In the genomic region with DNA sequence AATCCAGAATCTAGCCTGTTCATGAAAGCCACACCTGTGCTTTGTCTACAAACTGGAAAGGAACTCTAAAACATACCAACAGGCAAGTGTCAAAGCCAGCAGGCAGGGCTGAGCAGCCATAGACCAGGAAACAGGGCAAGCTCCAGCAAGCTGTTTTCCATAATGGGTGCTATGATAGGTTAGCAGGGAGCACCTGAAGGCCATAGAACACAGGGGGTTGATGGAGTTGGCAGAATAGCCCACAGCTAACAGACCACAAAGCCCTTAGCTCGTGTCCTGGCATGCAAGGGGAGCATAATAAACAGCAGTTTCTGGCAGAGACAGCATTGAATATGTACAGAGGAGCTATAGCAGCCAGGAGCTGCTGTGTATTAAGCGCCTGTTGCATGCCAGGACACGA, we compare ENCODE assay signal across 11 mouse cellular contexts.
"Had no signal": no experiment of that assay in that cellular context is flagged by ENCODE, and none has a peak within 500 bp of the region (broad histone marks: within the 10 kb centered on the region; RNA-seq: fewer than 3 reads in every experiment).

No protein-coding gene starts in this region.

- H3K27ac ChIP-seq: left cerebral cortex, adult 2 months; limb, embryonic 15.5 days; liver, embryonic 12.5 days; lung, embryonic 15.5 days; midbrain, embryonic 12.5 days had no signal

- H3K9ac ChIP-seq: limb, embryonic 15.5 days; liver, embryonic 12.5 days; lung, embryonic 15.5 days; midbrain, embryonic 12.5 days had no signal

- ATAC-seq: intestine, embryonic 16.5 days; liver, embryonic 12.5 days; midbrain, embryonic 16.5 days had no signal

- DNase-seq: kidney, adult 8-10 months; kidney, postnatal 25 days; right cerebral cortex, adult 18-20 months; right cerebral cortex, postnatal 25 days had no signal

- H3K36me3 ChIP-seq: limb, embryonic 15.5 days; liver, embryonic 12.5 days; lung, embryonic 15.5 days; midbrain, embryonic 12.5 days had no signal

- H3K4me2 ChIP-seq: limb, embryonic 15.5 days; liver, embryonic 12.5 days; lung, embryonic 15.5 days; midbrain, embryonic 12.5 days had no signal

- H3K9me3 ChIP-seq: limb, embryonic 15.5 days; liver, embryonic 12.5 days; lung, embryonic 15.5 days; midbrain, embryonic 12.5 days had no signal

- H3K27me3 ChIP-seq: limb, embryonic 15.5 days; liver, embryonic 12.5 days; lung, embryonic 15.5 days; midbrain, embryonic 12.5 days had no signal

- H3K4me3 ChIP-seq: left cerebral cortex, adult 2 months; limb, embryonic 15.5 days; liver, embryonic 12.5 days; lung, embryonic 15.5 days; midbrain, embryonic 12.5 days had no signal

- H3K4me1 ChIP-seq: liver, embryonic 12.5 days; lung, embryonic 15.5 days; midbrain, embryonic 12.5 days had no signal
